Mouse (Mus musculus): ENCODE measurements around the gene Chst3. TPM values are rescaled to one million over a fixed set of nuclear protein-coding genes. Genes with fewer than 3 reads are reported as not detected.

The Chst3 gene
- 1 to 10 TPM in 1 of 2 experiments, under 1 TPM in 1; 0.18 to 2.1 TPM for polyA plus RNA-seq (2017; shearing (Covaris generic))

DNA sequence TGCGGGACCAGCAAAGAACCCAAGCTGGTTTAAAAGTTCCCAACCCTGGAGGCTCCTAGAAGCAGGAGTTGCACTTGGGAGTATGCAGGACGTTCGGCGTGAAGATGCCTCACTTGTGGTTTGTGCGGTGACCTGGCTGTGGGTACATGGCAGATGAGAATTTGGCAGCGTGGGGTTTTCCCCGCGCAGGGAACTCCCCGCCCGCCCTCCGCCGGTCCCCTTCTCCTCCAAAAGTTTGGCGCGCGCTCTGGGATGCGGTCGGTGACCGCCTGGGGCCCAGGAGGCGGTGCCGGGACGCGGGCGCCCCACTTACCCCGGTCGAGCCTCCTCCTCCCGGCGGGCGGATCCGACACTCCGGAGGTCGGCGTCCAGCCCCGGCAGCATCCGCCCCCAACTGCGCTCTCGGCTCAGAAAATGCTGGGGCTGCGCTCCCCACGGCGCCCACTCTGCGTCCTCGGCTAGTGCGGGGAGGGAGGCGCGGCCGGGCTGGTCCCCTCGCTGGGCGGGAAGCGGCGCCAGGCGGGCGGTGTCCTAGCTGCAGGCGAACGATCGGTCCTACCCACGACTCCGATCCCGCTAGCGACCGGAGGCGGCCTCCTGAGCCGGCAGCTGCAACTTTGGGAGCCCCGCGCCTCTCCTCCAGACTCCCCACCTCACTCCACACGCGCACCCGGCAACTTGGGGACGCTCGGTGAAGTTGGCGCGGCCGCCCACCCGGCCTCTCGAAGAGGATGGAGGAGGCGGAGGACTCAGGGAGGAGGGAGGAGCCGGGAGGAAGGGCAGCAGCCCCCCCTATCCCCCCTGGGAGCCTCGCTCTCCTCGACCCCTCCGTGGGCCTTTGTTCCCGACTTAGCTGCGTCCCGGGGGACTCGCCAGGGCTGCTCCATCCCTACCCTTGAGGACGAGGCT lies at the start of gene Chst3:
TSS of gene Chst3 (minus strand) at position 670 of the 909 bp plus-strand sequence.

Other genes with a start within 250 kb of the Chst3 start
- gene Ascc1, start 216.5 kb downstream of the Chst3 start, polyA plus RNA-seq (2017; shearing (Covaris generic)) = 10 to 100 TPM; 39.7 to 48.5 TPM
- gene Anapc16, start 216.1 kb downstream of the Chst3 start, polyA plus RNA-seq (2017; shearing (Covaris generic)) = 100 to 1,000 TPM in 1 of 2 experiments, 10 to 100 TPM in 1; 96.6 to 133 TPM
- gene Spock2, start 113.0 kb downstream of the Chst3 start, polyA plus RNA-seq (2017; shearing (Covaris generic)) = 1 to 10 TPM; 3.1 to 7.3 TPM
- gene Psap, start 58.4 kb upstream of the Chst3 start, polyA plus RNA-seq (2017; shearing (Covaris generic)) = 100 to 1,000 TPM; 350 to 444 TPM
- gene Vsir, start 127.6 kb upstream of the Chst3 start, polyA plus RNA-seq (2017; shearing (Covaris generic)) = 100 to 1,000 TPM; 228 to 257 TPM
- 1 to 10 TPM in 1 of 2 experiments, under 1 TPM in 1; 0.87 to 2.6 TPM for gene Gm17455, start 180.5 kb upstream of the Chst3 start, polyA plus RNA-seq (2017; shearing (Covaris generic))

Data from inflammation-experienced regulatory T-cells (primary cell).